Mouse (Mus musculus) CD8-positive naive resting alpha-beta T cell, adult 2 months (primary cell): ENCODE data around the gene Ntng1.

Experiments
- DNase-seq, 2 experiments: peaks; one replicate each; pipeline ENCODE4 v3.0.0; 2022; ENCODE audit warnings: low read depth in 2 of 2, low spot score in 2 of 2

Gene Ntng1

DNA sequence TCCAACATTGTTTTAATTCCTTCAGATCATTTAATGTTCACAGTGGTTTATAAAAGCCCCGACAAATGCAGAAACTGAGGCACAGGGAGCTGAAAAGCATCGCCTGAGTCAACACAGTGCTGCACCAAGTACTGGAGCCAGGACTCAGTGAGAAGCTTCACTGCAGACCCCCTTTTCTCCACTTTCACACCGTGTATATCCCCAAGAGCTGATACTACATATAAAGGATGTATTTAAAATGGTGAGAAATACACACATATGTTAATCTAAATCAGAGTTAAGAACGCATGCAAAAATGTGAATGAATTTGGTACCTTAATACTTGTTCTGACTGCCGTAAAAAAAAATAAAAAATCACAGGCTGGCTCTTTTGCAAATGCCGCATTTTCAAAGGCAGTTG lies 88.4 kb downstream of the Ntng1 start:
- no peak for DNase-seq

- no peak for DNase-seq
Measured at GRCm38 (mm10) chr3:110054125-110054524, 89.7 kb downstream of the Ntng1 start.

GRCm38 (mm10) chr3:110048152-110048551 lies 95.7 kb downstream of the Ntng1 start:
- DNase-seq, result no peak

GRCm38 (mm10) chr3:110046750-110047149 lies 97.1 kb downstream of the Ntng1 start:
- DNase-seq, result no peak

- DNase-seq, result no peak
Measured at GRCm38 (mm10) chr3:110044209-110044608, 99.6 kb downstream of the Ntng1 start.

GRCm38 (mm10) chr3:110043641-110044187 lies 100.1 kb downstream of the Ntng1 start:
- no peak for DNase-seq

DNA sequence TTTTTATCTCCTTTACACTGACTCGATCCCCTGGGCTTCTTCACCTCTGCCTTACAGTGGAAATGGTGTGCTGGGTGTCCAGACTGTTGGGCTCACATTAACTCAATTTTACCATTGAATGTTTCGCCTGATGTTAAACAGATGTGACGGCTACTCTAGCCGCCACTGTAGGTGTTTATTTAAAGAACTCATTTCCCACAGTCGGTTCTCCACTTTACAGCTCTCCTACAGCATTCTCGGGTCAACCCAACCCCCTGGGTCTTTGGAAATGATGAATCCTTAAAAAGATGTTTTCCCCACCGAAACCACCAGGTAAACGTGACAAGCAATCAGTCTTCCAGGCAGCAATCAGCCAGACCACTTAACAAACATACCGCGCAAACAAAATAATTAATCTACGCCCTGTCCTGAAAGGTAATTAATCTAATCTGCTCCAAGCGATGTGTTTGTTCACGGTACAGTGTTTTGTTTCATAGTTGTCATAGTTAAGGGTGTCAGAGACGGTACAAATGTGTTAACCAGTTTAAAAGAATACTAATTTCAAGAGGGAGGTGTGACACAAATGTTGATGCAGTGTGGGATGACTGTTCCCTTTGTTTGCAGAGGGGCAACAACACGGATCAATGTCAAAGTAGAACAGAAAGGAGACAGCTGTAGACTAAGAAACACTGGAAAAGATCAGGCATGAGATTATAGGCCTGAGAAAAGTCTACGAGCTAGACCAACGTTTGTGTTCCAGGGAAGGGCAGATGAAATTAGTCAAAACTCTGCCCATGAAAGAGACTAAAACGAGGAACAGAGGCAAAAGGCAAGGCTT lies 120.8 kb downstream of the Ntng1 start:
- no peak for DNase-seq

DNA sequence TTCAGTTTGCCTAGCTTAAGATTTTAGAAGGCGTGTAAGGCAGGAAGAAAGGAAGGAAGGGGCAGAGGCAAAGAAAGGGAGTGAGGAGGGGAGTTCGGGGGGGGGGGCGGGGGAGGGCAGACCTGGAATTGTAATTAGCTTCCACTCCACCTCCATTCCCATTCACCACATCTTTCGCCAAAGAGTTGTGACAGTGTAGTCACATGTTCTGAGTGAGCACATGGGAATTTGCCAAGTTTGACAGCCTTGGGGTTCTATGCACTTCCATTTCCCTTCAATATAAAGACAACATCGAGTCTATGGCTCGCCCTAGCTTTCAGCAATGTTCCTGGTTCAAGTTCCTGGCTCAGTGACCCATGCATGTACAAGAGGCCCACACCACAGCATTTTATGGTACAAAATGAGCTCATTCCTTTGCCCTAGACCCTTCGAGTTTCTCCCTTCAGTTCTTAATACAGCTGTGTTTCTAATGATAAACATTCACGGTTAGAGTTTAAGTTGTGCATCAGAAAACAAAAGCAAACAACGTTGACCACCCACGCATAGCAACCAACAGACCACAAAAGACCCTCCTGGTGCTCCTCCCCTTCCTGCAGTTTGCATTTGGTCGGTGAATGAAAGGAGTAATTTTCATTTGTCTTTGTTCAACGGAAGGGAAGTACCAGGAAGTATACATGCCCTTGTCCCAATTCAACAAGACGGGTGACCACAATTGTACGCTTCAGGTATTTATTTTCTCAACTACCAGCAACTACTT lies 132.8 kb downstream of the Ntng1 start:
- no peak for DNase-seq

DNA sequence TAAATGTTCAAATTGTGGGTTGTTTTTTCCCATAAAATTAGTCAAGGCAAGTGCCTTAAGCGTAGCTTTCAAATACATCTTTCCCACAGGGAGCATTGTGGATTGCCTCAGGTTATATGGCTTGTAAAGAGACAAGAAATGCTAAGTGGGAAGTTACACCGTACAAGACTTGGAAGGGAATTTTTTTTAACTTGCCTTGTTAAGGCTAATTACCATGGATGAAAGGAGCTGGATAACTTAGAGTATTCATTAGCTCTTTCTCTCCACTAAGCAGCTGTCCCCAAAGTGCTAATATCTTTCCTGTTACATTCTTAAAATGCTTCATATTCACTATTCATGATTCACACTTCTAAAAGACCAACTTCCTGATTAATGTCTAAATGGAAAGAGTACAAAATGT lies 133.4 kb downstream of the Ntng1 start:
- DNase-seq, result no peak

DNA sequence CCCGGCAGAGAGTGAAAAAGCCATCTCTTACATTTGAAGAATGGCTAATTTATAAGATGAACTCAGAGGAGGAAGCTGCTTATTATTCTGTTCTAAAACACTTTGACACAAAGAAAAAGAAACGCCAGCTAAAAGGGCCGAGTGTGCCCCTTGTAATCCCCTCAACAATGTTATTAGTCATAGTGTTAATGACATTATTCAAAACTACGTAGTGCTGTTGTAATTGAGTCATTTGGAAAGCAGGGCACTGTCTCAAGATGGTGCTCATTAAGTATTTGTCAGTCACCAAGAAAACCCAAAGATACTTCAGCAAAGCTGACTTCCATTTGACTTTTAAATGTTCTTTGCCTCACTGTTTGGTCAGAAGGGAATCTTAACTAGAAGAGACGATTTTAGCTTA lies 143.5 kb downstream of the Ntng1 start:
- DNase-seq, result no peak

GRCm38 (mm10) chr3:109995663-109996024 lies 148.2 kb downstream of the Ntng1 start:
- no peak for DNase-seq

DNA sequence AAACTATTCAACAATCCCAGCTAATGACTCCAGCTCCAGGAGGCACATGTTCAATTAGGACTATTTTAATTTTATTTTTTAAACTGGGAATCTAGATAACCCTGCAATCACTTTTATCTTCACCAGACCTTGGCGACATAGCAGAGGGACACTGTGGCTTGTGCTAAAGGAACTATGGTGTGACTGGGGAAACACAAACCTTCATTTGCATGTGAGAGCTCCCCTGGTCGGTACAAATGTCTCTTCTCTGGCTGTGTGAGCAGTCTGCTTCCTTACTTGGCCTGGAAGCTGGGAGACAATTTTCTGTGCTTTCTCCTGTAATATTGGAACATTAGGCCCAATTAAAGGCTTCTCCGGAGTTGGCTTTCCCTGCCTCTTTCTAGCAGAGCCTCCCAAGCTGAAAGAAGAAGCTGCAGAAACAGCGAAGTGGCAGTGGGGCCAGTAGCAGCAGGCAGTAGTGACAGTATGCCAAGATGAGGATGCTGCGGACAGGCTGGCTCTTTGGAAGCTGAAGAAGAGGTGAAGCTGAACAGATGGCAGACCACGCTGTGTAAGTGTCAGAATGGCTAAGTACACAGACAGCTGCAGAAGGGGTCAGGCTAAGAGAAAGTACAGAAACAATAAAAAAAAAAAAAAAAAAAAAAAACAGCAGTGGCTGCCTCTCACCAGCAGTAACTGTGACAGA lies 148.7 kb downstream of the Ntng1 start:
- no peak for DNase-seq

- DNase-seq, result no peak
Measured at GRCm38 (mm10) chr3:109984086-109984485, 159.7 kb downstream of the Ntng1 start.

GRCm38 (mm10) chr3:109977614-109978013 lies 166.2 kb downstream of the Ntng1 start:
- DNase-seq, result no peak

DNA sequence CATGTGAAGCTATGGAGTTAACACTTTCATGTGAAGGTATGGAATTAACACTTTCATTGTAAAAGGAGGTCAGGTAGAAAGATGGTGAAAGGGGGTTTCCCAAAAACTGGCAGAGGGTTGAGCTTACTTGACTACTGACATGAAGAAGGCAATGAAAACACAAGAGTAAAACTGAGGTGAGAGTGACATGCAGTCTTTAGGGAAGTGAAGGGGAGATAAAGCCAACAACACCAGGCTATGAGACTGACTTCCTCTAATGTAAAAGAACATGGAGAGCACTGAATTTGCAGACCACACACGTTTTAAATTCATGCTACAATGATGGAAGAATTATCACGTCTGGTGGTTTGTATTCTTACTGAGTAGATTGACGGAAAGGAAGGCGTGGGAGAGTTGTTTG lies 168.7 kb downstream of the Ntng1 start:
- no peak for DNase-seq

DNA sequence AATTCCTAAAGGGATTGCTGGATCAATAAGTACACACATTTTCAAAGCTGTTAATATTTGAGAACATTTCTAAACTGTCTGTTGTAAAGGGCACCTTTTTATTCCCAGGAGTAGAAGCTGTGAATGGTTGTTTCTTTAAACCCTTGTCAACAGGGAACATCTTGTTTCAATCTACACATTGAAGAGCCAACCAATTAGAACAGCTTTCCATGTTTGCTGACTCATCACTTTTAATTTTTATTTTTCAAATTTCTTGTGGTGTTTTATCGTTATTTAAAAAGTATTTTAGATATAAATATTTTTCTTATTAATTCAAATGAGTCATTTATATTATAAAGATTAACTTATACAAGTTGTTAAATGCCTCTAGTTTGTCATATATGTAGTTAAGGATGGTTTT lies 172.3 kb downstream of the Ntng1 start:
- DNase-seq, result no peak

DNA sequence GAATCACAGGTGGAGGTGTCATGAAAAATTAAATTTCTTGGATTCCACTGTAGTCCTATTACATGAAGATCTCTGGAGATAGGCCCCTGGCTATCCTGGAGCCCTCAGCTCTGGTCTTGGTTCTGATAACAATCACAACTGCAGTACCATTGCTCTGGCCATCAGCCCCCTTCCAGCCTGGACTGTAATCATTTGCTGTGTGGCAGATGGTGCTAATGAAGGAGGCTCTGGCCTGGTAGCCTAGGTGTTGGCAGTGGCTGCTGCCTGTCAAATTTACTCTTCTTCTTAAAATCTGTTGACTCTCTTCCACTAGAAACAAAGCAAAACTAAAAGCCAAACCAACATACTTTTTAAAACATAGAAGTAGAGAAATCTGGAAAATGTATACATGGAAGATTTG lies 173.6 kb downstream of the Ntng1 start:
- DNase-seq, result no peak

GRCm38 (mm10) chr3:109962631-109963030 lies 181.2 kb downstream of the Ntng1 start:
- DNase-seq, result no peak

DNA sequence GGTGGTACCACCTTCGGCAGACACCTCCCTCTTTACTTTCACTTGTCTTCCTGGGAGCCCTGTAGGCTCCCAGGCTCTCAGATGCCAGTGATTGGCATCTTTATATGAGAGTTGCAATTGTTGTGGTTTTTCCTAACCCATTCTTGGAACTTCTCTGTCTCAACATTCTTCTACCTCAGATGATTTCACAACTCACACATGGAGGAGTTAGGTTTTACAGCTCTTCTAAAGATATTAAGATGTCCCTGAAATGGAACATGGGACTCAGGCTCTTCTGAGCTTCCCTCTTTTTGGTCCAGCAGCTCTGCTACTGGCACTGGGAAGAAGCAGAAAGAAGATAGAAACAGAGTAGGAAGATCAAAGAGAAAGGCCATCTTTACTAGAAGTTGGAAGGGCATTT lies 200.9 kb downstream of the Ntng1 start:
- no peak for DNase-seq

GRCm38 (mm10) chr3:109937634-109938033 lies 206.2 kb downstream of the Ntng1 start:
- DNase-seq, result no peak

GRCm38 (mm10) chr3:109936275-109936674 lies 207.5 kb downstream of the Ntng1 start:
- no peak for DNase-seq

- DNase-seq, result no peak
Measured at GRCm38 (mm10) chr3:109932261-109932660, 211.6 kb downstream of the Ntng1 start.
